ENCODE assay signal across 8 mouse cellular contexts in the genomic region with DNA sequence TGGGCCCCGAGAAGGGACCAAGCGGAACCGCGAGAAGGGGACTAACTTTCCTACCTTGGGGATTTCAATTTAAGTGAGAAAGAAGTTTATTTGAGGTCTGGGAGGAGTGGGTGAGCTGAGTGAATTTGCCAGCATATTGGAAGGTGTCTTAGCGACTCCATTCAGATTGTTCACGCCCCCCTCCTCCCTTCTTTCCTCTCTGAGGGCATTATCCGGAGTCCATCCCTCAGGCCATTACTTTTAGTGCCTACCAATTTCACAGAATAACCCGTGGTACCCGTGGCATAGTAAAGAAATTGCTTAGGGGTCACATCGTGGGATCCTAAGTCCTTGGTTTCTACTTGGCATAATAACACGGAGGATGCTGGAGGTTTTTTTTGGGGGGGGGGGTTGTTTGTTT. TPM values are rescaled to one million over a fixed set of nuclear protein-coding genes. Genes with fewer than 3 reads are reported as not detected.
DNase-seq lines count a peak whose midpoint lies in the region; ATAC-seq lines count a peak whose summit lies in the region.

No protein-coding gene starts in this region.

- DNase-seq in kidney, postnatal 4 days = no peak
- no peak for DNase-seq in hindbrain, embryonic 14.5 days (ENCODE audit: low spot score)
- DNase-seq in urinary bladder, adult 18-20 months (ENCODE audit: low spot score in 2 of 2) = no peak
- DNase-seq in cerebellum, postnatal 14 days = no peak
- no peak for DNase-seq in adrenal gland, adult (ENCODE audit: inconsistent age in 2 of 2, low spot score in 1 of 2)

- peak overlapping the region; percentile 93 for H3K4me3 ChIP-seq in kidney, embryonic 16.5 days (ENCODE audit: low read length)
- peak overlapping the region; percentile 95 for H3K4me3 ChIP-seq in brown adipose tissue, adult 24 weeks (ENCODE audit: insufficient read depth, low read depth, low read length)
- peak overlapping the region; percentile 98 for H3K4me3 ChIP-seq in hindbrain, embryonic 14.5 days (replicated peaks; ENCODE audit: low read length)
- peak overlapping the region; percentile 90 for H3K4me3 ChIP-seq in midbrain, embryonic 15.5 days

- peak overlapping the region; percentile 93 for H3K27ac ChIP-seq in kidney, embryonic 16.5 days (ENCODE audit: low read length)
- H3K27ac ChIP-seq in brown adipose tissue, adult 24 weeks (replicated peaks; ENCODE audit: low read depth, low read length) = no peak overlapping the region
- H3K27ac ChIP-seq in hindbrain, embryonic 14.5 days = peak overlapping the region; percentile 95
- H3K27ac ChIP-seq in midbrain, embryonic 15.5 days = peak overlapping the region; percentile 95

- peak overlapping the region; percentile 84 for H3K4me2 ChIP-seq in kidney, embryonic 16.5 days (replicated peaks; ENCODE audit: low read depth, low read length)
- peak overlapping the region; percentile 61 for H3K4me2 ChIP-seq in hindbrain, embryonic 14.5 days (replicated peaks)
- peak overlapping the region; percentile 94 for H3K4me2 ChIP-seq in midbrain, embryonic 15.5 days

- no peaks in the 10 kb centered on the region for H3K36me3 ChIP-seq in kidney, embryonic 16.5 days (ENCODE audit: insufficient read depth, low read length)
- no peaks in the 10 kb centered on the region for H3K36me3 ChIP-seq in hindbrain, embryonic 14.5 days (replicated peaks; ENCODE audit: control insufficient read depth, insufficient read depth)
- H3K36me3 ChIP-seq in midbrain, embryonic 15.5 days (replicated peaks) = no peaks in the 10 kb centered on the region

- WGBS in kidney, embryonic 16.5 days = 1% methylated on average over 11 of the region's 11 CpGs
- 2% methylated on average over 11 of the region's 11 CpGs for WGBS in hindbrain, embryonic 14.5 days
- WGBS in midbrain, embryonic 15.5 days = under 1% methylated on average over 11 of the region's 11 CpGs

- 0 out of 2 replicates have a peak, but pooled peaks cover 2% of the 10 kb centered on the region for H3K27me3 ChIP-seq in kidney, embryonic 16.5 days (ENCODE audit: insufficient read depth, low read length)
- no peaks in the 10 kb centered on the region for H3K27me3 ChIP-seq in hindbrain, embryonic 14.5 days (ENCODE audit: control insufficient read depth, insufficient read depth, low read length)
- no peaks in the 10 kb centered on the region for H3K27me3 ChIP-seq in midbrain, embryonic 15.5 days (replicated peaks)

- no peak for ATAC-seq in kidney, embryonic 16.5 days (ENCODE audit: low FRiP score, low TSS enrichment)
- ATAC-seq in hindbrain, embryonic 14.5 days (ENCODE audit: low FRiP score) = peak; percentile 15
- no peak for ATAC-seq in midbrain, embryonic 15.5 days (replicated peaks)

- H3K9me3 ChIP-seq in kidney, embryonic 16.5 days (ENCODE audit: low read length) = no peaks in the 10 kb centered on the region
- H3K9me3 ChIP-seq in hindbrain, embryonic 14.5 days (ENCODE audit: control insufficient read depth, low read length) = no peaks in the 10 kb centered on the region
- H3K9me3 ChIP-seq in midbrain, embryonic 15.5 days = no peaks in the 10 kb centered on the region

- peak overlapping the region; percentile 93 for H3K9ac ChIP-seq in kidney, embryonic 16.5 days (replicated peaks; ENCODE audit: low read length)
- peak overlapping the region; percentile 94 for H3K9ac ChIP-seq in hindbrain, embryonic 14.5 days
- peak overlapping the region; percentile 79 for H3K9ac ChIP-seq in midbrain, embryonic 15.5 days

- H3K4me1 ChIP-seq in kidney, embryonic 16.5 days (ENCODE audit: insufficient read depth, low read length) = peaks cover 23% of the 10 kb centered on the region
- peaks cover 3% of the 10 kb centered on the region; the same call in 1 of the 2 replicates for H3K4me1 ChIP-seq in brown adipose tissue, adult 24 weeks (ENCODE audit: control insufficient read depth, insufficient read depth, insufficient read length, low read length)
- H3K4me1 ChIP-seq in hindbrain, embryonic 14.5 days (replicated peaks; ENCODE audit: control insufficient read depth, insufficient read depth, low read length) = peaks cover 30% of the 10 kb centered on the region
- H3K4me1 ChIP-seq in midbrain, embryonic 15.5 days = peaks cover 34% of the 10 kb centered on the region

RNA-seq across cellular contexts. Expression of a gene that starts 0.7 kb away (rescaled TPM):
- polyA plus RNA-seq in kidney, embryonic 16.5 days (2015; fragmentation: Nextera tagmentation; extraction: Ambion mirVana) = 8.6 and 8.7 TPM in 2 replicates
- 7.2 and 7.9 TPM in 2 replicates for polyA plus RNA-seq in brown adipose tissue, adult 24 weeks (2012; ENCODE audit: insufficient read depth, insufficient read length, missing spikeins)
- polyA plus RNA-seq in hindbrain, embryonic 14.5 days (2014; fragmentation: Nextera tagmentation; extraction: Ambion mirVana) = 17.5 and 18.6 TPM in 2 replicates
- polyA plus RNA-seq in midbrain, embryonic 15.5 days (2015; fragmentation: Nextera tagmentation; extraction: Ambion mirVana) = 9.9 and 10.3 TPM in 2 replicates

RNA-seq across cellular contexts. Expression of a gene that starts 24.2 kb away (rescaled TPM):
- 22.6 and 54.9 TPM in 2 replicates for polyA plus RNA-seq in kidney, embryonic 16.5 days (2015; fragmentation: Nextera tagmentation; extraction: Ambion mirVana)
- 71.0 and 503 TPM in 2 replicates for polyA plus RNA-seq in brown adipose tissue, adult 24 weeks (2012; ENCODE audit: insufficient read depth, insufficient read length, missing spikeins)
- polyA plus RNA-seq in hindbrain, embryonic 14.5 days (2014; fragmentation: Nextera tagmentation; extraction: Ambion mirVana) = 16.6 and 17.1 TPM in 2 replicates
- 7.3 and 8.0 TPM in 2 replicates for polyA plus RNA-seq in midbrain, embryonic 15.5 days (2015; fragmentation: Nextera tagmentation; extraction: Ambion mirVana)
